Mouse (Mus musculus) thymus, adult 18-20 months (tissue): ENCODE measurements around the gene Gm5089.

Experiments
- DNase-seq, 2 experiments: peaks; one replicate each; pipeline ENCODE4 v3.0.0; 2022; ENCODE audit warnings: mixed read lengths in 2 of 2

Gm5089 gene

GRCm38 (mm10) chr14:122450496-122451382 is at the start of gene Gm5089:
Gm5089 (minus strand) TSS chr14:122451115.
- no peak for DNase-seq

GRCm38 (mm10) chr14:122492015-122492414 is 41.1 kb upstream of the Gm5089 start:
- DNase-seq = no peak

GRCm38 (mm10) chr14:122491521-122491920 is 40.6 kb upstream of the Gm5089 start:
- no peak for DNase-seq

- no peak for DNase-seq
Observed at GRCm38 (mm10) chr14:122490441-122491328, 39.8 kb upstream of the Gm5089 start, which contains the start of gene Gm10837. Gm10837 (plus strand) TSS chr14:122490586.

GRCm38 (mm10) chr14:122489686-122490414 is 38.9 kb upstream of the Gm5089 start:
- DNase-seq = no peak

- DNase-seq = no peak
Observed at GRCm38 (mm10) chr14:122489041-122489440, 38.1 kb upstream of the Gm5089 start.

GRCm38 (mm10) chr14:122487366-122487765 is 36.5 kb upstream of the Gm5089 start:
- DNase-seq = no peak

- DNase-seq = no peak
Observed at GRCm38 (mm10) chr14:122486611-122487010, 35.7 kb upstream of the Gm5089 start.

- DNase-seq = no peak
Observed at GRCm38 (mm10) chr14:122485635-122486181, 34.8 kb upstream of the Gm5089 start.

GRCm38 (mm10) chr14:122484844-122485551 is 34.1 kb upstream of the Gm5089 start:
- no peak for DNase-seq

GRCm38 (mm10) chr14:122484458-122484843 is 33.5 kb upstream of the Gm5089 start:
- DNase-seq = no peak

GRCm38 (mm10) chr14:122483556-122484421 is 32.9 kb upstream of the Gm5089 start:
- DNase-seq = no peak

- DNase-seq = no peak
Observed at GRCm38 (mm10) chr14:122483024-122483385, 32.1 kb upstream of the Gm5089 start.

GRCm38 (mm10) chr14:122482081-122483023 is 31.4 kb upstream of the Gm5089 start:
- DNase-seq = no peak

- DNase-seq = no peak
Observed at GRCm38 (mm10) chr14:122481181-122481580, 30.3 kb upstream of the Gm5089 start.

- no peak for DNase-seq
Observed at GRCm38 (mm10) chr14:122480355-122480754, 29.4 kb upstream of the Gm5089 start.

GRCm38 (mm10) chr14:122479461-122480109 is 28.7 kb upstream of the Gm5089 start:
- DNase-seq = no peak

- DNase-seq = no peak
Observed at GRCm38 (mm10) chr14:122478574-122479011, 27.7 kb upstream of the Gm5089 start.

- DNase-seq = no peak
Observed at GRCm38 (mm10) chr14:122477971-122478573, 27.2 kb upstream of the Gm5089 start.
